Mouse (Mus musculus): ENCODE data around the gene 4930519P11Rik. TPM values are rescaled to one million over a fixed set of nuclear protein-coding genes. Genes with fewer than 3 reads are reported as not detected.

The 4930519P11Rik gene
- total RNA-seq, 2 experiments from 2014 or later = not detected

- DNase-seq (ENCODE audit: low spot score in 2 of 2) = no peak
Observed at GRCm38 (mm10) chr2:154589051-154589450, 24.2 kb downstream of the 4930519P11Rik start.

GRCm38 (mm10) chr2:154586405-154586804, 26.8 kb downstream of the 4930519P11Rik start:
- DNase-seq (ENCODE audit: low spot score in 2 of 2) = peak in 1 of 2 experiments; percentile 47
- no peak overlapping the region for H3K27ac ChIP-seq
- H3K4me3 ChIP-seq = no peak overlapping the region
- peak; percentile 66 for TF ChIP-seq CTCF (conservative IDR thresholded peaks at IDR 0.05)

More at GRCm38 (mm10) chr2:154589051-154589450, 24.2 kb downstream of the 4930519P11Rik start:
- H3K4me3 ChIP-seq = no peak overlapping the region
- H3K27ac ChIP-seq = no peak overlapping the region
- no peak for TF ChIP-seq CTCF (conservative IDR thresholded peaks at IDR 0.05)

GRCm38 (mm10) chr2:154584931-154585601, 28.2 kb downstream of the 4930519P11Rik start:
- no peak for TF ChIP-seq CTCF (conservative IDR thresholded peaks at IDR 0.05)
- no peak overlapping the region for H3K4me3 ChIP-seq
- no peak for DNase-seq (ENCODE audit: low spot score in 2 of 2)
- H3K27ac ChIP-seq = peak overlapping the region; percentile 43; the same call in 1 of the 2 replicates

- H3K27ac ChIP-seq = peak overlapping the region; percentile 43; the same call in 1 of the 2 replicates
Observed at GRCm38 (mm10) chr2:154583906-154584872, 29.0 kb downstream of the 4930519P11Rik start.

GRCm38 (mm10) chr2:154581421-154581820, 31.8 kb downstream of the 4930519P11Rik start:
- Histone ChIP-seq H3K4me3 (no peak overlapping the region), H3K27ac (no peak overlapping the region)
- no peak for DNase-seq (ENCODE audit: low spot score in 2 of 2)
- peak; percentile 39 for TF ChIP-seq CTCF (conservative IDR thresholded peaks at IDR 0.05)

More at GRCm38 (mm10) chr2:154583906-154584872, 29.0 kb downstream of the 4930519P11Rik start:
- TF ChIP-seq CTCF (conservative IDR thresholded peaks at IDR 0.05) = no peak
- peak; percentile 93 to 94 for DNase-seq (ENCODE audit: low spot score in 2 of 2)
- no peak overlapping the region for H3K4me3 ChIP-seq

- H3K4me3 ChIP-seq = no peak overlapping the region
- no peak for TF ChIP-seq CTCF (conservative IDR thresholded peaks at IDR 0.05)
- no peak overlapping the region for H3K27ac ChIP-seq
- DNase-seq (ENCODE audit: low spot score in 2 of 2) = no peak
Observed at GRCm38 (mm10) chr2:154580586-154580985, 32.7 kb downstream of the 4930519P11Rik start.

- no peak overlapping the region for H3K4me3 ChIP-seq
- H3K27ac ChIP-seq = no peak overlapping the region
- no peak for DNase-seq (ENCODE audit: low spot score in 2 of 2)
- no peak for TF ChIP-seq CTCF (conservative IDR thresholded peaks at IDR 0.05)
Observed at GRCm38 (mm10) chr2:154577744-154578067, 35.5 kb downstream of the 4930519P11Rik start.

GRCm38 (mm10) chr2:154576876-154577743, 36.1 kb downstream of the 4930519P11Rik start:
- DNase-seq (ENCODE audit: low spot score in 2 of 2) = no peak
- H3K27ac ChIP-seq = no peak overlapping the region
- H3K4me3 ChIP-seq = no peak overlapping the region
- no peak for TF ChIP-seq CTCF (conservative IDR thresholded peaks at IDR 0.05)

GRCm38 (mm10) chr2:154574271-154574670, 39.0 kb downstream of the 4930519P11Rik start:
- no peak for DNase-seq (ENCODE audit: low spot score in 2 of 2)
- no peak for TF ChIP-seq CTCF (conservative IDR thresholded peaks at IDR 0.05)
- Histone ChIP-seq H3K27ac (no peak overlapping the region), H3K4me3 (no peak overlapping the region)

GRCm38 (mm10) chr2:154572996-154573395, 40.2 kb downstream of the 4930519P11Rik start:
- H3K27ac ChIP-seq = no peak overlapping the region
- no peak for DNase-seq (ENCODE audit: low spot score in 2 of 2)
- no peak for TF ChIP-seq CTCF (conservative IDR thresholded peaks at IDR 0.05)
- H3K4me3 ChIP-seq = no peak overlapping the region

GRCm38 (mm10) chr2:154571976-154572375, 41.3 kb downstream of the 4930519P11Rik start:
- no peak for DNase-seq (ENCODE audit: low spot score in 2 of 2)
- TF ChIP-seq CTCF (conservative IDR thresholded peaks at IDR 0.05) = no peak
- Histone ChIP-seq H3K27ac (no peak overlapping the region), H3K4me3 (no peak overlapping the region)

GRCm38 (mm10) chr2:154571266-154571665, 42.0 kb downstream of the 4930519P11Rik start:
- no peak for DNase-seq (ENCODE audit: low spot score in 2 of 2)
- Histone ChIP-seq H3K27ac (no peak overlapping the region), H3K4me3 (no peak overlapping the region)
- TF ChIP-seq CTCF (conservative IDR thresholded peaks at IDR 0.05) = no peak
